Mouse (Mus musculus) kidney, postnatal 25 days (tissue): Measurements from ENCODE around the gene L3mbtl4.

Experiments
- DNase-seq, 2 experiments: peaks; one replicate each; pipeline ENCODE4 v3.0.0; 2021; ENCODE audit warnings: mixed read lengths in 2 of 2

Gene L3mbtl4

GRCm38 (mm10) chr17:68672088-68672504 is 398.5 kb downstream of the L3mbtl4 start:
- DNase-seq, result no peak

DNA sequence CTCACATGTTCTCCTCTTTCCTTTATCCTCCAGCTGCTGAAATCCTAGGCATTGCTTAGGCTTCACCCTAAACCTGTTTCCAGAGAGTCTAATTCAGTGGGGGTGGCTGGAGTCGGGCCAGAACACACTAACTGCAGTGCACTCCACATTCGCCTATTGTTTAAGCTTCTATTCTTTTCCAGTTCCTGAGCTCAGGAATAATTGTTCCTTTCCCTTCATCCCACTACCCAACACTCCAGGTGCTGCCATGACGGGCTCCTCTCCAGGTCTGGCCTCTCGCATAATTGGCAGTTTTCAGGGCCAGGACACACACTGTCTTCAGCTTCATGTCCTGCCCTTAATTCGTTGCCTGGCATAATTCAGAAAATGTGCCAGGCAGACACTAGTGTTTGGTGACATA is 437.1 kb downstream of the L3mbtl4 start:
- no peak for DNase-seq

DNA sequence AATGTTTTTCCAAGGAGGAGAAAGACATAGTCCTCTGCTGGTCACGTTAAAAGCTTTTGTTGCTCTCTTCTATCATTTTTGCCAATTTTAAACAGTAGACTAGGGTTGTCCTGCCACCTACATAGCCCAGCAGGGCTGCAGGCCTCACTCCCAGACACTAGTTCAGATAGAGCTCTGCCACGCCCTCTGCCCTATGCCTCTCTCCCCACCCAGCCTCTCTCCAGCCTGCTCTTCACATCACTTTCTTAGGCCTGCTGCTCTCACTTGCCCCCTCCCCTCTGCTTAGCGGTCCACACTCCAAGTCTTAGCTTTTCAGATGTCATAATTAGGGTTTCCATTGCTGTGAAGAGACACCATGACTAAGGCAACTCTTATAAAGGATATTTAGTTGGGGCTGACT is 437.8 kb downstream of the L3mbtl4 start:
- no peak for DNase-seq

DNA sequence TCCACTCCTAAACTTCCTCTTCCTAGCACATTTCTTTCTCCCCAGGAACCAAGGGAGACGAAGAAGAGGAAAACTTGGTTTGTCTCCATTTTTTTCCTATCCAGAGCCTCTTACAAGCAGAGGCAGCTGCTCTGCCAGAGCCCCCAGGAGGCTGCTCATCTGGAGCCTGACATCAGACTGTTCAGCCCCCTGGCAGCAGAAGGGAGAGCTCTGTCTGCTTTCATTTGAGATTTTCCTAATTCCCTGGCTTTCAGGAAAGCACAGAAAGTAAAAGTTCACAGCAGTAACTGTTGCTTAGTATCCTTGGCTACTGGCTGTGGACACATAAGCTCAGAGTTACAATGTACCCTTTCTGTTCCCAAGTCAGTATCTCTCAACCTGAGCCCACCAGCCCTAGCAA is 474.7 kb downstream of the L3mbtl4 start:
- DNase-seq, result no peak

- no peak for DNase-seq
These were observed 476.9 kb downstream of the L3mbtl4 start for GRCm38 (mm10) chr17:68750513-68750912.

- no peak for DNase-seq
These were observed 479.5 kb downstream of the L3mbtl4 start for GRCm38 (mm10) chr17:68753112-68753511.

GRCm38 (mm10) chr17:68754789-68755188 is 481.2 kb downstream of the L3mbtl4 start:
- DNase-seq, result no peak

DNA sequence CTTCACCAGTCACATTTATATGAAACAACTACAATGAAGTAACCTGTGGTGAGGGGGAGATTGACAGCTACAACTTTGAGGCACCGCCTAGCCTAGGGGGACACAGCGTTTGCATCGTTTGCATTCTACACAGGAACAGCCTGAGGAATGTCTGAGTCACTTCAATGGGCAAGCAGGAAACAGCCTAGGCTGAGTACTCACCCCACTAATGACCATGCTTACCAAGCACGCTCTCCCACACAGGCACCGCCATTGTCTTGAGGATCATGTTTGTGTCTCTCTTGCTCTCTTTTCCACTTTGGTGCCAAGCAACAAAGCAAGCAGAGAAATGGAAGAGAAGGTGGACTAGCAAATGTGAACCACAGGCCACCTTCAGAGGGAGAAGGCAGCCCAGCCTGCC is 484.8 kb downstream of the L3mbtl4 start:
- DNase-seq, result no peak

DNA sequence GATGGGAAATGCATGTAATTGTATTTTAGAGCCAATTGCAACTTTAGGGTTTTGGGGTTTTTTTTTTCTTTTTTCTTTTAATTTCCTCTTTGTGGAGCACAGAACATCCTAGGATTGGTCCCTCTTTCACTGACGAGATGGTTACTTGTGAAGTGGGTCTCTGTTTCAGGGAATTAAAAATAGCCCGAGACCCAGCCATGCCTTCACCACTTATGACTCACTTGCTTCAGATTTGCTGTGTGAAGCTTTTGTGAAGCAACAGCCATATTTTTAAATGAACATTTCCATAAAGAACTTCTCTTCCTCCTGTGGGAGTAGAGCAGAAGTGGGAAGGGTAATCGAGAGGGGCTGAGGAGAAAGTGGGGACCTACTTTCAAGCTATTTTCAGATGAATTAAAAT is 485.3 kb downstream of the L3mbtl4 start:
- DNase-seq, result no peak

- no peak for DNase-seq
These were observed 486.4 kb downstream of the L3mbtl4 start for GRCm38 (mm10) chr17:68759978-68760377.

DNA sequence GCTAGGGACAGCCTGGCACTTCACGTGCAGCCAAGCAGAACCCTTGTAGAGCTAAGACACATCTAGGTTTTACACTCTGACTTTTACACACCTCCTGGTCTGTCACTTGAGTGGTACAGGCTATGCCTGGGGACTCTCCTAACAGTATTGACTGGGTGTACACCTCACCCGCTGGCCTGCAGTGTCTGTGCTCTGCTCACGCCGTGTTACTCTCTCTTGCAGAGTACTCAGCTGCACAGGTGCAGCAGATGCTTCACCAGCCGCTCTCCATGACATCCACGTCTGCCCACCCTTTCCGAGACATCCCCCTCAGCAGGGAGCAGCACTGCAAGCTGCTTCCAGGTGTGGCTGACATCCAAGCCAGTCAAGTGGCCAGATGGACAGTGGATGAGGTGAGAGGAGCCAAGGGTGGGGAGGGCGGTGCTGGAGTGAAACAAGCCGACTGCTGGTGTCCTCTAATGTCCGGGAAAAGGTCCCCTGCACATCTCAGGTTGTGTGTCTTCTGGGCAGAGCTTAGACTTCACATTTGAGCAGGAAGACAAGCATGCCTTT is 490.8 kb downstream of the L3mbtl4 start:
- no peak for DNase-seq

- no peak for DNase-seq
These were observed 496.0 kb downstream of the L3mbtl4 start for GRCm38 (mm10) chr17:68769561-68769960.

DNA sequence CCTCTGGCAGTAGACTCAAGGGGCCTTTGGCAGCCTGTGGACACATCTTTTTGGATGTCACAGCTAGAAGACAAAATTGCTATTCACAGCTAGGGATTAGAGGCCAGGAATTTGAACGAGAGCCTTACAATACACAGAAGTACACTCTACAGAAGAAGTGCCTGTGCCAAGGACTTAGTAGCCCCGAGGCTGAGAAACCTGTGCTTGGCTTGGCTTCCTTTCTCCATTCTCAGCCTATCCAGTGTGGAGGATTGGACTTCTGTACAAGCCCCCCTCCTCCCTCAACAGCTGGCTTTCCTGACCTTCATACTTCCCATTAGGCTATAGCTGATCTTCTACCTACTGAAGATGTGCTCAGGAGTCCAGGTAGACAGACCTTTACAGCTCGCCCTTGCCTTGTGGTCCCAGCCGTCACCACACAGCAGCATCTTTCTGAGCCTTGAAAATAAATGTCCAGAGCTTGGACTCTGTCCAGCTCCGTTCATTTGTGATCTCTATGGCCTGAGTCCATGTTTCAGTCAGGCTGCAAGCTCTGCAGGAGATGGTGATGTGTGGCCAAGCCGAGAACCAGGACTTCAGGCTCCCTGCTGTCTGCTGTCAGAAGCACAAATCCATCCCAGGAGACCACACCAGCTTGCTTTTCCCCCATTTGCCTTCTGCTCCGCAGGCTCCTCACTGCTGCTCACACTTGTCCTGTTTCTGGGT is 497.6 kb downstream of the L3mbtl4 start:
- DNase-seq, result no peak

DNA sequence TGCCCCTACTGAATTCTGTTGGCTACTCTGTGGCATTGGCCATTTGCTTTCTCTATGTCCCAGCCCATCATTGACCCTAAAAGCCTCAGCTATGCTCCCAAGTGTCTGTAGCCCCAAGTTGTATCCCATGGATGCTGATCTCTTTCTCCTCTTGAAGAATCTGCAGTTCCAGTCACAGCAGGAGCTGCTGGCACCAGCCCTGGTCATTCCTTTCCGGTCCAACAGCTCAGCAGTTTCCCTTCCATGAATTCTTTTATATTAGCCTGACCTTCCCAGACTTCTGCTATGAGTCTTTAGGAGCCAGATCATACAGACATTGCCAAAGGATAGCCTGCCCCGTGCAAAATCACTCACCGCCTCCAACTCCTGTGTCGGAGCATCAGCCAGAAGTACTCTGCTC is 520.1 kb downstream of the L3mbtl4 start:
- DNase-seq, result no peak

- DNase-seq, result no peak
These were observed 552.7 kb downstream of the L3mbtl4 start, which contains the start of gene Tmem200c for GRCm38 (mm10) chr17:68826323-68826722. Gene Tmem200c, plus strand, starts transcription at chr17:68826623.
